Mouse (Mus musculus): Measurements from ENCODE around the gene Kcnc2. TPM values are rescaled to one million over a fixed set of nuclear protein-coding genes. Genes with fewer than 3 reads are reported as not detected.

Kcnc2 gene
- total RNA-seq, 2 experiments from 2014 or later = 89.9 to 95.7 TPM

Other genes with a start within 250 kb of the Kcnc2 start
- not detected for gene Glipr1l1, start 210.9 kb upstream of the Kcnc2 start, total RNA-seq (2021)
- not detected for gene Glipr1l2, start 187.8 kb upstream of the Kcnc2 start, total RNA-seq (2021)
- gene Glipr1l3, start 110.8 kb upstream of the Kcnc2 start, total RNA-seq (2021) = not detected
- gene Caps2, start 107.5 kb upstream of the Kcnc2 start, total RNA-seq (2021) = under 1 TPM in 1 of 2 experiments, not detected in 1; 0.16 TPM

Data from left cerebral cortex, adult 18-20 months (tissue).